Mouse (Mus musculus) lung, embryonic 16.5 days (tissue): ENCODE data around the gene Gm973. TPM values are rescaled to one million over a fixed set of nuclear protein-coding genes. Genes with fewer than 3 reads are reported as not detected.
A peak's percentile ranks its signal among the peaks of the same experiment; 100 is the strongest.

Experiments
- ATAC-seq: fragments of 200-750 bp; cut with Nextera tagmentation; 2 replicates; pipeline ENCODE4 v1.8.0; 2017; ENCODE audit warnings: low read depth, mild to moderate bottlenecking, moderate library complexity
- H3K27ac ChIP-seq: fragments of 300-500 bp; sonication (generic); 2 replicates; pipeline ENCODE4 v1.5.1; 2014; ENCODE audit warnings: mild to moderate bottlenecking, control low read depth, low read length
- H3K27me3 ChIP-seq: fragments of 300-500 bp; sonication (generic); 2 replicates; pipeline ENCODE4 v1.6.1; 2014; ENCODE audit warnings: low read depth, low read length, mixed read lengths; ENCODE audit not compliant: control insufficient read depth, insufficient read depth
- H3K36me3 ChIP-seq: fragments of 300-500 bp; sonication (generic); 2 replicates; pipeline ENCODE4 v1.6.1; 2014; ENCODE audit warnings: low read length; ENCODE audit not compliant: control insufficient read depth, insufficient read depth
- H3K4me1 ChIP-seq: fragments of 300-500 bp; sonication (generic); replicated peaks from 2 replicates; pipeline ENCODE4 v1.6.1; 2014; ENCODE audit warnings: low read length, mixed read lengths; ENCODE audit not compliant: control insufficient read depth, insufficient read depth
- H3K4me2 ChIP-seq: fragments of 300-500 bp; sonication (generic); 2 replicates; pipeline ENCODE4 v1.6.1; 2014; ENCODE audit warnings: low read depth, low read length, control low read depth
- H3K4me3 ChIP-seq: fragments of 300-500 bp; sonication (generic); 2 replicates; pipeline ENCODE4 v1.5.1; 2014; ENCODE audit warnings: mild to moderate bottlenecking, low read length, control low read depth
- H3K9ac ChIP-seq: fragments of 300-500 bp; sonication (generic); 2 replicates; pipeline ENCODE4 v1.6.1; 2014; ENCODE audit warnings: low read length, control low read depth
- H3K9me3 ChIP-seq: fragments of 300-500 bp; sonication (generic); 2 replicates; pipeline ENCODE4 v1.6.1; 2016; ENCODE audit warnings: low read length; ENCODE audit not compliant: control insufficient read depth
- WGBS: fragments of 180-500 bp; shearing (Covaris S2); extraction: QIAGEN DNeasy Blood & Tissue Kit; methylation state at CpG from one replicate; pipeline ENCODE4 v1.1.7; 2014; 5-methylcytosine and 5-hydroxymethylcytosine counted together
- polyA plus RNA-seq: library from polyadenylated mRNA; unstranded; fragments of >200 nt; fragmentation: Nextera tagmentation; extraction: Ambion mirVana; gene quantifications from 2 replicates; pipeline ENCODE4 v1.2.1, GENCODE M21; 2015

The Gm973 gene
- polyA plus RNA-seq, 1 experiment from 2014 or later: 2.0 TPM

DNA sequence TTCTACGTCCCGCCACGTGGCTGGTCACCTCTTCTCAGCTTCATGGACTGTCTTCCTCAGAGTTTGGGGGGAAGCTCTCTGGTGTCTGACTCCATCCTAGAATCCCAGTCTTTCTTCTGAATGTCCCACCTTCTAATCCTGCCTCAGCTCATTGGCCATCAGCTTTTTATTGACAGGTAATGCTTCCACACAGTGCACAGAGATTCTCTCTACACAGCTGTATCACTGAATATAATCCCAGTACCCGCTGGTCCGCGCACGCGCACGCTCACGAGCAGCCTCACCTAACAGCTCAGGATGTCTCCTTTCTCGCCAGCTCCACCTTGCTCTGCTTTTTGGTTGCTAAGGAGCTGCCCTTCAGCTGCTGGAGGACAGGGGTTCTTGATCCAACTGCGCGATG, 90.4 kb downstream of the Gm973 start:
- no peaks in the 10 kb centered on the region for H3K36me3 ChIP-seq
- WGBS: 76% methylated on average over 13 of the region's 13 CpGs
- no peak overlapping the region for H3K4me2 ChIP-seq
- no peak overlapping the region for H3K27ac ChIP-seq
- peaks cover 6% of the 10 kb centered on the region; the same call in 1 of the 2 replicates for H3K4me1 ChIP-seq
- H3K27me3 ChIP-seq: no peaks in the 10 kb centered on the region
- no peak overlapping the region for H3K9ac ChIP-seq
- H3K9me3 ChIP-seq: no peaks in the 10 kb centered on the region
- ATAC-seq: no peak
- H3K4me3 ChIP-seq: no peak overlapping the region

DNA sequence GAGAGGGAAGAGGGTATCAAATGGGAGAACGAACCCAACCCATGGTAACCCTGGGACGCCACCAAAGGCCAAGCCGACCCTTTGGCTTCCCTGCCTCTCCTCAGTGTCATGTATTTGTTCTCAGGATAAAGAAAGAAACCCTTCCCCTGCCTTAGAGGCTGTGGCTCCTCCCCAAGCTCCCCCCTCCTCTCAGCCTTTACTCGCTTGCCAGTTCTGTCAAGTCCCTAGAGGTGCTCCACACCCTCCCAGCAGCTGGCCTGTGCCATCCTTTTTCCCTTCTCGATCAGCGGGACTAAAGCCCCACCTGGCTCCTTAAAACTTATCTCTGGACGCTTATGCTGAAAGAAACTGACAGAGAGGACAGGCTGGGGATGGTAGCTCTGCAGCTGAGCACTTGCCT, 91.0 kb downstream of the Gm973 start:
- no peak overlapping the region for H3K4me3 ChIP-seq
- H3K4me1 ChIP-seq: peaks cover 6% of the 10 kb centered on the region; the same call in 1 of the 2 replicates
- no peak overlapping the region for H3K9ac ChIP-seq
- no peak overlapping the region for H3K4me2 ChIP-seq
- no peaks in the 10 kb centered on the region for H3K9me3 ChIP-seq
- no peaks in the 10 kb centered on the region for H3K27me3 ChIP-seq
- 53% methylated on average over 7 of the region's 7 CpGs for WGBS
- no peak for ATAC-seq
- no peak overlapping the region for H3K27ac ChIP-seq
- no peaks in the 10 kb centered on the region for H3K36me3 ChIP-seq

DNA sequence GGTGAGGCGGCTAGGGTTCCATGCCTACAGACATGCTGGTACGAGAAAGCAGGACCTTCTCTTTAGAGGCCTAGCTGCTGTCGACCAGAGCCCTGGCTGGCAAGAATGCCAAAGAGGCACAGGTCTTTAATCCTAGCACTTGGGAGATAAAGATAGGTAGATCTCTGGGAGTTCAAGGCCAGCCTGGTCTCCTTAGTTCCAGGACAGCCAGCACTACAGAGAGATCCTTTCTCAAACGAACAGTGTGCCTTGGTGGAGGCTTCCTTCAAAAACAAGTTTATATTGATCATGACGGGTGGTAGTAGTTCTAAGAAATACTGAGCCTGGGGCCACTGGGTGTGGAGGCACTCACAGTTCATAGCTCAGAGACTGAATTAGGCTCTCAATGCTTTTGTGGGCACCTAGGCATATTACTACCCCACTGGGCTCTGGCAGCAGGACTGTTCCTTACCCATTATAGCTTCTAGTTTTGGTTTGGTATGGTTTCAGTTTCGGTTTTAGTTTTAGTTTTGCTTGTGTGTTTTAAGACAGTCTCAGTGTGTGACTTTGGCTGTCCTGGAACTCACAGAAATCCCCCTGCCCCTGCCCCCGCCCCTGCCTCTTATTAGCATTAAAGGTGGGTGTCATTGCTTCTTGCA, 92.2 kb downstream of the Gm973 start:
- no peak for ATAC-seq
- H3K9me3 ChIP-seq: no peaks in the 10 kb centered on the region
- H3K4me2 ChIP-seq: no peak overlapping the region
- WGBS: 90% methylated on average over 7 of the region's 7 CpGs
- H3K4me3 ChIP-seq: no peak overlapping the region
- H3K27me3 ChIP-seq: no peaks in the 10 kb centered on the region
- no peak overlapping the region for H3K9ac ChIP-seq
- H3K27ac ChIP-seq: no peak overlapping the region
- no peaks in the 10 kb centered on the region for H3K4me1 ChIP-seq
- H3K36me3 ChIP-seq: no peaks in the 10 kb centered on the region

DNA sequence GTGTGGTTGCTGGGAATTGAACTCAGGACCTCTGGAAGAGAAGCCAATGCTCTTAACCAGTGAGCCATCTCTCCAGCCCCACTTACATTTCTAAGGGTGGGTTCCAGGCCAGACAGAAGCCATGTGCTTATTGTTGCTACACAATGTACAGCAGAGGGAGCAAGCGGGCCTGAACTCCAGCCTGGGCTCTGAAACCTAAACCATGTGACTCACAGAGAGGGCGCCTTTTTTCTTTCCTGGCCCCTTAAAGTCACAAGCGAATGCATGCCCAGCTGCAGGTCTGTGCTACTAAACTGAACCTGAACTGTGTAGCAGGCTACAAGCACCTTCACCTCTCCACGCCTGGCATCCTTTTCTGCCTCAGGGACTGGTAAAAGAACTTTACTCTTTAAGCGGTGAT, 92.9 kb downstream of the Gm973 start:
- Histone ChIP-seq H3K9me3 (no peaks in the 10 kb centered on the region), H3K27me3 (no peaks in the 10 kb centered on the region), H3K4me2 (no peak overlapping the region), H3K9ac (no peak overlapping the region), H3K4me1 (no peaks in the 10 kb centered on the region), H3K4me3 (no peak overlapping the region), H3K36me3 (no peaks in the 10 kb centered on the region), H3K27ac (no peak overlapping the region)
- WGBS: 60% methylated on average over 5 of the region's 5 CpGs
- ATAC-seq: no peak

DNA sequence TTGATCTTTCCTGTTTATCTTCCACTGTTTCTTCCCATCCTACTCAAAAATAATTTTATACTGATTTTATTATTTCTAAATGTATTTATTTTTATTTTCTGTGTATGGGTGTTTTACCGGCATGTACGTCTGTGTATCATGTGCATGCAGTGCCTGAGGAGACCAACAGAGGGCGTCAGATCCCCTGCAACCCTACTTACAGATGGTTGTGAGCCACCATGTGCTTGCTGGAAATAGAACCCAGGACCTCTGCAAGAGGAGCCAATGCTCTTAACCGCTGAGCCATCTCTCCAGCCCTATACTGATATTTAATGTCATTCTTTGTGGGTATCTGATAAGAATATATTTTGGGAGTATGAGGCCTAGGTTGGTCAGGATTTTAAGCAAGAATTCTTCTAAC, 93.4 kb downstream of the Gm973 start:
- ATAC-seq: no peak
- Histone ChIP-seq H3K4me1 (no peaks in the 10 kb centered on the region), H3K9ac (no peak overlapping the region), H3K4me2 (no peak overlapping the region), H3K4me3 (no peak overlapping the region), H3K27ac (0 out of 2 replicates have a peak overlapping the region, but pooled peaks have one; percentile 25), H3K36me3 (no peaks in the 10 kb centered on the region), H3K27me3 (no peaks in the 10 kb centered on the region), H3K9me3 (no peaks in the 10 kb centered on the region)
- 84% methylated on average over 4 of the region's 4 CpGs for WGBS

DNA sequence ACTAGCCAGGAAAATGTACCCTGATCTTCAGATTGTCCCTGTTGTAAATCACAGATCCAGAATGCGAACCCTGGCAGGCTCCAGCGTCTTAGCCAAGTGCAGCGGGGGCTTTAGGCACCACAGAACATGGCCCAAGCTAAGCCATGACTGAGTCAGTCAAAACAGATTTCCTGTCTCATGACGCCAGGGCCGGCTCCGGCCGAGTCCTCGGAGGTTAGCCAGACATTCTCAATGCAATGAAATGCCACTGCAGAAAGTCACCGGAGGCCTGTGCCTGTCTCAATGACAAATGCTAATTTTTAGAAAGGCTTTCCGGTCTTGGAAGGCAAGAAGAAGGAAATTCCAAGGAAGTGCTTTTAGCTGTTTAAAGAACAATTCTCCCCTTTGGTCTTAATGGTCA, 93.8 kb downstream of the Gm973 start:
- H3K9me3 ChIP-seq: no peaks in the 10 kb centered on the region
- 37% methylated on average over 10 of the region's 10 CpGs for WGBS
- 0 out of 2 replicates have a peak overlapping the region, but pooled peaks have one; percentile 25 for H3K27ac ChIP-seq
- H3K4me3 ChIP-seq: no peak overlapping the region
- no peaks in the 10 kb centered on the region for H3K36me3 ChIP-seq
- no peaks in the 10 kb centered on the region for H3K4me1 ChIP-seq
- no peak overlapping the region for H3K9ac ChIP-seq
- H3K4me2 ChIP-seq: no peak overlapping the region
- ATAC-seq: peak; percentile 67
- H3K27me3 ChIP-seq: no peaks in the 10 kb centered on the region

DNA sequence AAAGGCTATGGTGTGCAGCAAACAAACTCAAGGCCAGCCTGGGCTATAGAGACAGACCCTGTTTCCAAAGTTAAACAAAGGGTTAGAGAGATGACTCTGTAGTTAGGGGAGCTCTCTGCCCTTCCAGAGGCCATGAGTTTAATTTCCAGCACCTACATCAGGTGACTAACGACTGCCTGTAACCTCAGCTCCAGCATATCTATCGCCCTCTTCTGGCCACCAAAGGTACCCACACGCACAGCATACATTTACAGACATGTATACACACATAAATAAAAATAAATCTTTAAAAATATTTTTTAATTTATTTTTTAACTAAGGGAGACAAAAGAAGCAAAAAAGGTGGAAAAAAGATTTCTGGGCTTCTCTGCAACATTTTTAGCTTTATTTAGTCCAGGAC, 94.9 kb downstream of the Gm973 start:
- Histone ChIP-seq H3K36me3 (no peaks in the 10 kb centered on the region), H3K4me3 (no peak overlapping the region), H3K9me3 (no peaks in the 10 kb centered on the region), H3K27me3 (no peaks in the 10 kb centered on the region), H3K4me2 (no peak overlapping the region), H3K4me1 (no peaks in the 10 kb centered on the region), H3K9ac (no peak overlapping the region), H3K27ac (no peak overlapping the region)
- ATAC-seq: no peak
- WGBS: 90% methylated on average over 3 of the region's 3 CpGs

DNA sequence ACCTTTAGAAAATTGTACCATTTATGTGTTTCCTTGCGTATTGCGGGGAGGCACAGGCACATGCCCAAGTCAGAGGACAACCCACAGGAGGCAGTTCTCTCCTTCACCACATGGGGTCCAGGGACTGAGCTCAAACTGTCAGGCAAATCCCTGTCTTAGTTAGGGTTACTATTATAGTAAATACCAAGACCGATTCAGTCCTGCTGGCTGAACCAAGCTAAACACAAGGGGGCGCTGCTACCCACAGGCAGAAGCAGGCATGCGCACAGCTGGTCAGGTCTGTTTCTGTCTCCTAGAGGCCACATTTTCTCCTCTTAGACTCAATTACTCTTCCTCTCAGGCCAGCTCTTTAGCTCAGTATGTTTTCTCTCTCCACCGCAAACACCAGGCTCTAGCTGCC, 97.7 kb downstream of the Gm973 start:
- peak; percentile 47; the same call in 1 of the 2 replicates for ATAC-seq
- H3K4me3 ChIP-seq: no peak overlapping the region
- WGBS: 50% methylated on average over 6 of the region's 6 CpGs
- H3K9ac ChIP-seq: no peak overlapping the region
- H3K27me3 ChIP-seq: no peaks in the 10 kb centered on the region
- H3K27ac ChIP-seq: no peak overlapping the region
- no peak overlapping the region for H3K4me2 ChIP-seq
- H3K36me3 ChIP-seq: no peaks in the 10 kb centered on the region
- no peaks in the 10 kb centered on the region for H3K9me3 ChIP-seq
- no peaks in the 10 kb centered on the region for H3K4me1 ChIP-seq

DNA sequence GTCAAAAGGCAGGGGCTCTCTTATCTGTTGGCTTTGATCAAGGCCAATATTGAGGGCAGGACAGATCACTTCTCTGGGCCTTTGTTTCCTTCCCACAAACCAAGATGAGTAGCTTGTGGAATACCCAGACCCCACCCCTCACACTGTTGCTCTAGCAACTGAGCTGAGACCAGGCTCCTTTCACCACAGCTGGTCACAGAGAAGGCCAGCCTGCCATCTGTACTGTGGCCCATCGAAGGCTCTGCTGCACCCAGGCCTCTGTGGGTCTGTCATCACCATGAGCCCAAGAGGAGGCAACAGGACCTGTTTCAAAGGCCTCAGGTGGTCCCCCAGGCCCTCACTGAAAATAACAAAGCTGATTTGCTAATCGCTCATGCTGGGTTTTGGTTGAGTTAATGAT, 99.0 kb downstream of the Gm973 start:
- no peaks in the 10 kb centered on the region for H3K27me3 ChIP-seq
- H3K9me3 ChIP-seq: no peaks in the 10 kb centered on the region
- H3K36me3 ChIP-seq: no peaks in the 10 kb centered on the region
- no peak overlapping the region for H3K9ac ChIP-seq
- H3K4me3 ChIP-seq: no peak overlapping the region
- no peaks in the 10 kb centered on the region for H3K4me1 ChIP-seq
- 79% methylated on average over 2 of the region's 2 CpGs for WGBS
- H3K4me2 ChIP-seq: no peak overlapping the region
- H3K27ac ChIP-seq: no peak overlapping the region
- ATAC-seq: no peak

DNA sequence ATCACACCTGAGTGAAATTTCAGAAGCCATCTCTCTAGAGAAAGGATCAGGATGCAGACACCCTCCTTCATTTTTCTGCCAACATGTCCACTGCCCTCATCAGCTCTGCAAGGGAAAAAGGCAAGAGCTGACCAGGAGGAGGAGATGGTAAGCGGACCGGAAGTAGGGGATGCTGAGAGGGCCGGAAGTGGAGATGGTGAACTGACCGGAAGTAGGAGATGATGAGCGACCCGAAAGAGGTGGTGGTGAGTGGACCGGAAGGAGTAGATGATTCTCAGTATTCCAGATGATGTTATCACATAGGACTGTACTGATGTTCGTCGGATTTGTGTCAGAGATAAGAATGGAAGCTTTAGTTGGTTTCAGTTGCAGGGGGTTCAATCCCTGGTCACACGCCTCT, 103.1 kb downstream of the Gm973 start:
- Histone ChIP-seq H3K4me3 (no peak overlapping the region), H3K9me3 (no peaks in the 10 kb centered on the region), H3K9ac (no peak overlapping the region), H3K36me3 (no peaks in the 10 kb centered on the region), H3K4me1 (no peaks in the 10 kb centered on the region), H3K27ac (no peak overlapping the region), H3K4me2 (no peak overlapping the region), H3K27me3 (no peaks in the 10 kb centered on the region)
- WGBS: 87% methylated on average over 10 of the region's 10 CpGs
- ATAC-seq: no peak
